Mouse (Mus musculus) neural tube, embryonic 14.5 days (tissue): ENCODE measurements around the gene Rbm5. TPM values are rescaled to one million over a fixed set of nuclear protein-coding genes. Genes with fewer than 3 reads are reported as not detected.

Source experiments
- ATAC-seq: fragments of 200-750 bp; cut with Nextera tagmentation; 2 replicates; pipeline ENCODE4 v1.8.0; 2017; ENCODE audit warnings: low read depth, mild to moderate bottlenecking, moderate TSS enrichment, moderate library complexity
- H3K27ac ChIP-seq: fragments of 300-500 bp; sonication (generic); 2 replicates; pipeline ENCODE4 v1.5.1; 2014; ENCODE audit warnings: low read depth, mild to moderate bottlenecking, control low read depth, low read length, moderate library complexity, mixed read lengths
- H3K27me3 ChIP-seq: fragments of 300-500 bp; sonication (generic); 2 replicates; pipeline ENCODE4 v1.6.1; 2014; ENCODE audit warnings: low read length; ENCODE audit not compliant: control insufficient read depth, insufficient read depth
- H3K36me3 ChIP-seq: fragments of 300-500 bp; sonication (generic); 2 replicates; pipeline ENCODE4 v1.6.1; 2014; ENCODE audit warnings: low read length, mixed read lengths; ENCODE audit not compliant: control insufficient read depth, insufficient read depth
- H3K4me1 ChIP-seq: fragments of 300-500 bp; sonication (generic); 2 replicates; pipeline ENCODE4 v1.6.1; 2014; ENCODE audit warnings: low read length; ENCODE audit not compliant: control insufficient read depth, insufficient read depth
- H3K4me2 ChIP-seq: fragments of 300-500 bp; sonication (generic); 2 replicates; pipeline ENCODE4 v1.6.1; 2014; ENCODE audit warnings: mild to moderate bottlenecking, low read depth, low read length, control low read depth
- H3K4me3 ChIP-seq: fragments of 300-500 bp; sonication (generic); 2 replicates; pipeline ENCODE4 v1.5.1; 2014; ENCODE audit warnings: low read depth, low read length, control low read depth, mixed read lengths
- H3K9ac ChIP-seq: fragments of 300-500 bp; sonication (generic); replicated peaks from 2 replicates; pipeline ENCODE4 v1.6.1; 2014; ENCODE audit warnings: low read depth, mild to moderate bottlenecking, control low read depth, low read length, mixed read lengths
- H3K9me3 ChIP-seq: fragments of 300-500 bp; sonication (generic); 2 replicates; pipeline ENCODE4 v1.6.1; 2016; ENCODE audit warnings: low read length; ENCODE audit not compliant: control insufficient read depth
- WGBS: fragments of 180-500 bp; shearing (Covaris S2); extraction: QIAGEN DNeasy Blood & Tissue Kit; methylation state at CpG from one replicate; pipeline ENCODE4 v1.1.7; 2014; 5-methylcytosine and 5-hydroxymethylcytosine counted together
- polyA plus RNA-seq: library from polyadenylated mRNA; unstranded; fragments of >200 nt; fragmentation: Nextera tagmentation; extraction: Ambion mirVana; gene quantifications from 2 replicates; pipeline ENCODE4 v1.2.1, GENCODE M21; 2014

Gene Rbm5
- polyA plus RNA-seq, 1 experiment from 2014 or later = 237 TPM

GRCm38 (mm10) chr9:107723794-107724531, 46.8 kb downstream of the Rbm5 start:
- peak; percentile 57; the same call in 1 of the 2 replicates for ATAC-seq
- Histone ChIP-seq H3K4me1 (peaks cover 24% of the 10 kb centered on the region), H3K36me3 (no peaks in the 10 kb centered on the region), H3K27ac (peak overlapping the region; percentile 62; the same call in 1 of the 2 replicates), H3K4me2 (peak overlapping the region; percentile 23; the same call in 1 of the 2 replicates), H3K9ac (no peak overlapping the region), H3K9me3 (no peaks in the 10 kb centered on the region), H3K27me3 (no peaks in the 10 kb centered on the region), H3K4me3 (no peak overlapping the region)
- WGBS = 6% methylated on average over 11 of the region's 11 CpGs

GRCm38 (mm10) chr9:107723292-107723691, 47.5 kb downstream of the Rbm5 start:
- Histone ChIP-seq H3K9me3 (no peaks in the 10 kb centered on the region), H3K4me2 (peak overlapping the region; percentile 23; the same call in 1 of the 2 replicates), H3K27me3 (no peaks in the 10 kb centered on the region), H3K9ac (0 out of 2 replicates have a peak overlapping the region, but pooled peaks have one; percentile 34), H3K36me3 (no peaks in the 10 kb centered on the region), H3K27ac (peak overlapping the region; percentile 62), H3K4me3 (no peak overlapping the region), H3K4me1 (peaks cover 24% of the 10 kb centered on the region)
- 36% methylated on average over 6 of the region's 6 CpGs for whole genome bisulfite sequencing
- ATAC-seq = peak; percentile 23; the same call in 1 of the 2 replicates

- H3K9ac ChIP-seq = no peak overlapping the region
- H3K4me2 ChIP-seq = no peak overlapping the region
- H3K27ac ChIP-seq = no peak overlapping the region
- H3K4me3 ChIP-seq = no peak overlapping the region
- H3K4me1 ChIP-seq = peaks cover 17% of the 10 kb centered on the region
- 86% methylated on average over 10 of the region's 10 CpGs for WGBS
- ATAC-seq = no peak
- H3K9me3 ChIP-seq = no peaks in the 10 kb centered on the region
- no peaks in the 10 kb centered on the region for H3K36me3 ChIP-seq
- no peaks in the 10 kb centered on the region for H3K27me3 ChIP-seq
Measured at GRCm38 (mm10) chr9:107718781-107719540, 51.8 kb downstream of the Rbm5 start.

- Histone ChIP-seq H3K4me1 (peaks cover 5% of the 10 kb centered on the region; the same call in 1 of the 2 replicates), H3K4me3 (no peak overlapping the region), H3K9me3 (no peaks in the 10 kb centered on the region), H3K27ac (no peak overlapping the region), H3K36me3 (no peaks in the 10 kb centered on the region), H3K27me3 (no peaks in the 10 kb centered on the region), H3K9ac (no peak overlapping the region), H3K4me2 (no peak overlapping the region)
- no peak for ATAC-seq
- 56% methylated on average over 6 of the region's 6 CpGs for WGBS
Measured at GRCm38 (mm10) chr9:107716951-107717350, 53.8 kb downstream of the Rbm5 start.

- no peaks in the 10 kb centered on the region for H3K36me3 ChIP-seq
- WGBS = 87% methylated on average over 2 of the region's 2 CpGs
- no peak for ATAC-seq
Measured at GRCm38 (mm10) chr9:107715632-107716031, 55.2 kb downstream of the Rbm5 start.

GRCm38 (mm10) chr9:107714221-107714952, 56.4 kb downstream of the Rbm5 start:
- Histone ChIP-seq H3K9ac (no peak overlapping the region), H3K4me1 (peaks cover 8% of the 10 kb centered on the region; the same call in 1 of the 2 replicates), H3K27ac (no peak overlapping the region), H3K4me3 (no peak overlapping the region), H3K36me3 (no peaks in the 10 kb centered on the region), H3K9me3 (no peaks in the 10 kb centered on the region), H3K27me3 (no peaks in the 10 kb centered on the region; the same call in 1 of the 2 replicates), H3K4me2 (no peak overlapping the region)
- WGBS = 17% methylated on average over 12 of the region's 12 CpGs
- no peak for ATAC-seq

More at GRCm38 (mm10) chr9:107715632-107716031, 55.2 kb downstream of the Rbm5 start:
- H3K27ac ChIP-seq = no peak overlapping the region
- H3K9ac ChIP-seq = no peak overlapping the region
- H3K4me3 ChIP-seq = no peak overlapping the region
- H3K9me3 ChIP-seq = no peaks in the 10 kb centered on the region
- H3K4me1 ChIP-seq = peaks cover 5% of the 10 kb centered on the region; the same call in 1 of the 2 replicates
- no peak overlapping the region for H3K4me2 ChIP-seq
- no peaks in the 10 kb centered on the region for H3K27me3 ChIP-seq

GRCm38 (mm10) chr9:107709697-107710483, 60.9 kb downstream of the Rbm5 start, which contains the start of gene Sema3f:
TSS of gene Sema3f (minus strand) at chr9:107710475.
- Histone ChIP-seq H3K4me2 (peak within 1 kb of the TSS; percentile 88), H3K27ac (peak within 1 kb of the TSS; percentile 77), H3K9me3 (no peaks in the 10 kb centered on the region), H3K27me3 (peaks cover 3% of the 10 kb centered on the region; the same call in 1 of the 2 replicates), H3K4me1 (peaks cover 19% of the 10 kb centered on the region), H3K9ac (peak within 1 kb of the TSS; percentile 88), H3K36me3 (no peaks in the 10 kb centered on the region), H3K4me3 (peak within 1 kb of the TSS; percentile 79)
- ATAC-seq = peak; percentile 72
- 1% methylated on average over 39 of the region's 86 CpGs for WGBS

GRCm38 (mm10) chr9:107709096-107709696, 61.6 kb downstream of the Rbm5 start:
- Histone ChIP-seq H3K27me3 (peaks cover 3% of the 10 kb centered on the region; the same call in 1 of the 2 replicates), H3K36me3 (no peaks in the 10 kb centered on the region), H3K9ac (peak overlapping the region; percentile 88), H3K4me2 (peak overlapping the region; percentile 88), H3K9me3 (no peaks in the 10 kb centered on the region), H3K27ac (peak overlapping the region; percentile 77), H3K4me1 (peaks cover 16% of the 10 kb centered on the region), H3K4me3 (peak overlapping the region; percentile 79)
- 0% methylated on average over 39 of the region's 55 CpGs for WGBS
- ATAC-seq = peak; percentile 18; the same call in 1 of the 2 replicates
